Mouse (Mus musculus) neural tube, embryonic 15.5 days (tissue): Measurements from ENCODE around the gene Ofcc1. TPM values are rescaled to one million over a fixed set of nuclear protein-coding genes. Genes with fewer than 3 reads are reported as not detected.

Experiments
- ATAC-seq: fragments of 200-750 bp; cut with Nextera tagmentation; 2 replicates; pipeline ENCODE4 v1.8.0; 2017; ENCODE audit warnings: mild to moderate bottlenecking, moderate TSS enrichment, moderate library complexity; ENCODE audit not compliant: low FRiP score
- H3K27ac ChIP-seq: fragments of 300-500 bp; sonication (generic); replicated peaks from 2 replicates; pipeline ENCODE4 v1.5.1; 2015; ENCODE audit warnings: mild to moderate bottlenecking, inconsistent platforms
- H3K27me3 ChIP-seq: fragments of 300-500 bp; sonication (generic); replicated peaks from 2 replicates; pipeline ENCODE4 v1.6.1; 2015; ENCODE audit warnings: inconsistent platforms
- H3K36me3 ChIP-seq: fragments of 300-500 bp; sonication (generic); 2 replicates; pipeline ENCODE4 v1.6.1; 2015; ENCODE audit warnings: inconsistent platforms
- H3K4me1 ChIP-seq: fragments of 300-500 bp; sonication (generic); 2 replicates; pipeline ENCODE4 v1.6.1; 2015; ENCODE audit warnings: inconsistent platforms
- H3K4me2 ChIP-seq: fragments of 300-500 bp; sonication (generic); 2 replicates; pipeline ENCODE4 v1.6.1; 2015; ENCODE audit warnings: inconsistent platforms, mild to moderate bottlenecking, moderate library complexity
- H3K4me3 ChIP-seq: fragments of 300-500 bp; sonication (generic); replicated peaks from 2 replicates; pipeline ENCODE4 v1.5.1; 2015; ENCODE audit warnings: mild to moderate bottlenecking, inconsistent platforms
- H3K9ac ChIP-seq: fragments of 300-500 bp; sonication (generic); replicated peaks from 2 replicates; pipeline ENCODE4 v1.6.1; 2015; ENCODE audit warnings: mild to moderate bottlenecking, inconsistent platforms
- H3K9me3 ChIP-seq: fragments of 300-500 bp; sonication (generic); replicated peaks from 2 replicates; pipeline ENCODE4 v1.6.1; 2016; ENCODE audit warnings: inconsistent platforms
- WGBS: fragments of 180-500 bp; shearing (Covaris S2); methylation state at CpG from one replicate; pipeline ENCODE4 v1.1.7; 2015; ENCODE audit warnings: mixed read lengths; 5-methylcytosine and 5-hydroxymethylcytosine counted together
- polyA plus RNA-seq: library from polyadenylated mRNA; unstranded; fragments of >200 nt; fragmentation: Nextera tagmentation; extraction: Ambion mirVana; gene quantifications from 2 replicates; pipeline ENCODE4 v1.2.1, GENCODE M21; 2015

The Ofcc1 gene
- polyA plus RNA-seq, 1 experiment from 2014 or later = 0.10 TPM

GRCm38 (mm10) chr13:40236356-40236755 is 124.9 kb downstream of the Ofcc1 start:
- Histone ChIP-seq H3K4me2 (no peak overlapping the region), H3K36me3 (no peaks in the 10 kb centered on the region), H3K4me3 (no peak overlapping the region), H3K4me1 (no peaks in the 10 kb centered on the region), H3K27me3 (no peaks in the 10 kb centered on the region), H3K27ac (no peak overlapping the region), H3K9ac (no peak overlapping the region), H3K9me3 (no peaks in the 10 kb centered on the region)
- WGBS = 77% methylated on average over 3 of the region's 3 CpGs
- ATAC-seq = no peak

- Histone ChIP-seq H3K4me3 (no peak overlapping the region), H3K9me3 (no peaks in the 10 kb centered on the region), H3K27ac (no peak overlapping the region), H3K36me3 (no peaks in the 10 kb centered on the region), H3K4me1 (0 out of 2 replicates have a peak, but pooled peaks cover 3% of the 10 kb centered on the region), H3K4me2 (no peak overlapping the region), H3K27me3 (no peaks in the 10 kb centered on the region), H3K9ac (no peak overlapping the region)
- ATAC-seq = peak; percentile 38; the same call in 1 of the 2 replicates
- WGBS = 43% methylated on average over 9 of the region's 9 CpGs
Observed at GRCm38 (mm10) chr13:40208314-40208713, 152.9 kb downstream of the Ofcc1 start.

GRCm38 (mm10) chr13:40181786-40182185 is 179.5 kb downstream of the Ofcc1 start:
- 62% methylated on average over 3 of the region's 3 CpGs for WGBS
- Histone ChIP-seq H3K4me1 (no peaks in the 10 kb centered on the region), H3K27me3 (no peaks in the 10 kb centered on the region), H3K36me3 (no peaks in the 10 kb centered on the region), H3K9me3 (no peaks in the 10 kb centered on the region), H3K4me2 (no peak overlapping the region), H3K9ac (no peak overlapping the region), H3K4me3 (no peak overlapping the region), H3K27ac (no peak overlapping the region)
- no peak for ATAC-seq

- Histone ChIP-seq H3K4me1 (no peaks in the 10 kb centered on the region), H3K27ac (no peak overlapping the region), H3K4me3 (no peak overlapping the region), H3K27me3 (no peaks in the 10 kb centered on the region), H3K4me2 (no peak overlapping the region), H3K9me3 (no peaks in the 10 kb centered on the region), H3K9ac (no peak overlapping the region), H3K36me3 (no peaks in the 10 kb centered on the region)
- no peak for ATAC-seq
- WGBS = 80% methylated on average over 4 of the region's 4 CpGs
Observed at GRCm38 (mm10) chr13:40171775-40172174, 189.5 kb downstream of the Ofcc1 start.

- Histone ChIP-seq H3K36me3 (no peaks in the 10 kb centered on the region), H3K9ac (no peak overlapping the region), H3K27ac (no peak overlapping the region), H3K4me3 (no peak overlapping the region), H3K9me3 (no peaks in the 10 kb centered on the region), H3K27me3 (no peaks in the 10 kb centered on the region), H3K4me2 (no peak overlapping the region), H3K4me1 (no peaks in the 10 kb centered on the region)
- 73% methylated on average over 7 of the region's 7 CpGs for WGBS
- no peak for ATAC-seq
Observed at GRCm38 (mm10) chr13:40167871-40168270, 193.4 kb downstream of the Ofcc1 start.

GRCm38 (mm10) chr13:40155466-40155865 is 205.8 kb downstream of the Ofcc1 start:
- no peak overlapping the region for H3K4me2 ChIP-seq
- WGBS = 49% methylated on average over 3 of the region's 3 CpGs
- no peaks in the 10 kb centered on the region for H3K27me3 ChIP-seq
- no peak overlapping the region for H3K27ac ChIP-seq
- no peak overlapping the region for H3K4me3 ChIP-seq
- H3K9ac ChIP-seq = no peak overlapping the region
- H3K36me3 ChIP-seq = no peaks in the 10 kb centered on the region
- no peak for ATAC-seq
- H3K4me1 ChIP-seq = no peaks in the 10 kb centered on the region
- no peaks in the 10 kb centered on the region for H3K9me3 ChIP-seq

- 88% methylated on average over 4 of the region's 4 CpGs for WGBS
- Histone ChIP-seq H3K4me1 (no peaks in the 10 kb centered on the region), H3K4me2 (no peak overlapping the region), H3K27ac (no peak overlapping the region), H3K27me3 (no peaks in the 10 kb centered on the region), H3K36me3 (no peaks in the 10 kb centered on the region), H3K4me3 (no peak overlapping the region), H3K9ac (no peak overlapping the region), H3K9me3 (0 out of 2 replicates have a peak, but pooled peaks cover 3% of the 10 kb centered on the region)
- no peak for ATAC-seq
Observed at GRCm38 (mm10) chr13:40139906-40140305, 221.3 kb downstream of the Ofcc1 start.

- no peak for ATAC-seq
- Histone ChIP-seq H3K36me3 (no peaks in the 10 kb centered on the region), H3K9me3 (0 out of 2 replicates have a peak, but pooled peaks cover 3% of the 10 kb centered on the region), H3K27me3 (no peaks in the 10 kb centered on the region), H3K27ac (no peak overlapping the region), H3K4me3 (no peak overlapping the region), H3K4me2 (no peak overlapping the region), H3K9ac (no peak overlapping the region), H3K4me1 (no peaks in the 10 kb centered on the region)
- WGBS = 44% methylated on average over 3 of the region's 3 CpGs
Observed at GRCm38 (mm10) chr13:40136096-40136495, 225.2 kb downstream of the Ofcc1 start.

GRCm38 (mm10) chr13:40135670-40136069 is 225.6 kb downstream of the Ofcc1 start:
- H3K4me3 ChIP-seq = no peak overlapping the region
- ATAC-seq = no peak

GRCm38 (mm10) chr13:40123868-40124267 is 237.4 kb downstream of the Ofcc1 start:
- ATAC-seq = no peak
- WGBS = 80% methylated on average over 2 of the region's 2 CpGs
- no peak overlapping the region for H3K27ac ChIP-seq

More at GRCm38 (mm10) chr13:40135670-40136069, 225.6 kb downstream of the Ofcc1 start:
- WGBS = 68% methylated on average over 12 of the region's 12 CpGs
- H3K27ac ChIP-seq = no peak overlapping the region
- H3K4me1 ChIP-seq = no peaks in the 10 kb centered on the region
- H3K9me3 ChIP-seq = no peaks in the 10 kb centered on the region
- no peaks in the 10 kb centered on the region for H3K27me3 ChIP-seq
- H3K36me3 ChIP-seq = no peaks in the 10 kb centered on the region
- H3K4me2 ChIP-seq = no peak overlapping the region
- H3K9ac ChIP-seq = no peak overlapping the region

GRCm38 (mm10) chr13:40112336-40112735 is 248.9 kb downstream of the Ofcc1 start:
- Histone ChIP-seq H3K36me3 (no peaks in the 10 kb centered on the region), H3K4me3 (no peak overlapping the region), H3K9ac (no peak overlapping the region), H3K27ac (no peak overlapping the region), H3K9me3 (no peaks in the 10 kb centered on the region), H3K4me2 (no peak overlapping the region), H3K27me3 (no peaks in the 10 kb centered on the region), H3K4me1 (no peaks in the 10 kb centered on the region)
- ATAC-seq = no peak
- WGBS = 44% methylated on average over 2 of the region's 2 CpGs

More at GRCm38 (mm10) chr13:40123868-40124267, 237.4 kb downstream of the Ofcc1 start:
- no peaks in the 10 kb centered on the region for H3K9me3 ChIP-seq
- H3K4me3 ChIP-seq = no peak overlapping the region
- no peaks in the 10 kb centered on the region for H3K36me3 ChIP-seq
- H3K27me3 ChIP-seq = no peaks in the 10 kb centered on the region
- H3K9ac ChIP-seq = no peak overlapping the region
- H3K4me1 ChIP-seq = no peaks in the 10 kb centered on the region
- H3K4me2 ChIP-seq = no peak overlapping the region

GRCm38 (mm10) chr13:40076236-40076635 is 285.0 kb downstream of the Ofcc1 start:
- Histone ChIP-seq H3K4me2 (no peak overlapping the region), H3K27ac (no peak overlapping the region), H3K4me3 (no peak overlapping the region), H3K36me3 (no peaks in the 10 kb centered on the region), H3K9ac (no peak overlapping the region), H3K9me3 (no peaks in the 10 kb centered on the region), H3K27me3 (no peaks in the 10 kb centered on the region), H3K4me1 (no peaks in the 10 kb centered on the region)
- no peak for ATAC-seq
- 90% methylated on average over 4 of the region's 4 CpGs for WGBS
